Mouse (Mus musculus) retina, postnatal 1 day (tissue): ENCODE results near the gene Apex1.
"Not testable (repeated sequence)": the region's sequence is repeated elsewhere in the genome, so short reads cannot be mapped to it uniquely, and the experiment has no call there.

Experiments
- DNase-seq: peaks from one replicate; pipeline ENCODE4 v3.0.0-alpha.2; 2012

The Apex1 gene

DNA sequence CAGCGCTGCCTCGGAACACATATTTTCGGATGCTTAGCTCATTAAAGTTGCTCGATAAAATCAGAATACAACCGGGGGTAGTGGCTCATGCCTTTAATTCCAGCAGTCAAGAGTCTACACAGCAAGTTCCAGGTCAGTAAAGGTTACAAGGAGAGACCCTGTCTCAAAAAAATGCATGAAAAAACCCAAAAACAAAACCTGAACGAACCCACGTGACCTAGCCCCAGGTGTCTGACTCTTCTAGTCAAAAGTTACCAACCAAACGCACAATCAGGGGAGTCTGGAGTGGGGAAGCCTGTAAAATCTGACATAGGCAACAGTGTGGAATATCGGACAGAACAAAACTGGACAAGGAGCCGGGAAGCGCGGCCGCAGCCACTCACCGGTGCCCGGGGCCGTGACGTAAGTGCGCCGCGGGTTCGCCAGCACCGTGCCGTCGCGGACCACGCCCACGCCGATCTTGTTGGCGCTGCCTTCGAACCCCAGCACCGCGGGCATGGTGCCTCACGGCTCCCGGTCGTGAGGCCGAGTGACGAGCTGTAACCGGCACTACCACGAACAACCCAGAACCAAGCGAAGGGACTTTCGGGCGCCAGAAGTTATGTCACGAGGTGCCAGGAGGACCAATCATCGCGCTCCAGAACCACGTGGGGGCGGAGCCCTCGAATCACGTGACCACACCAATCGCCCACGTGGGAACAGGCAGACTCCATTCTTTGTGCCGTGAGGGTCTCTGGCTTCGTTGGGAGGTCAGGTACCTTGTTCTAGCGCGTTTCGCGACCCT lies at the start of gene Apex1, which contains the start of gene Osgep:
Gene Apex1, plus strand, starts transcription at position 688 of the 784 bp plus-strand sequence.
Gene Osgep, minus strand, starts transcription at position 613 of the 784 bp plus-strand sequence.
- DNase-seq: peak; percentile 98

DNA sequence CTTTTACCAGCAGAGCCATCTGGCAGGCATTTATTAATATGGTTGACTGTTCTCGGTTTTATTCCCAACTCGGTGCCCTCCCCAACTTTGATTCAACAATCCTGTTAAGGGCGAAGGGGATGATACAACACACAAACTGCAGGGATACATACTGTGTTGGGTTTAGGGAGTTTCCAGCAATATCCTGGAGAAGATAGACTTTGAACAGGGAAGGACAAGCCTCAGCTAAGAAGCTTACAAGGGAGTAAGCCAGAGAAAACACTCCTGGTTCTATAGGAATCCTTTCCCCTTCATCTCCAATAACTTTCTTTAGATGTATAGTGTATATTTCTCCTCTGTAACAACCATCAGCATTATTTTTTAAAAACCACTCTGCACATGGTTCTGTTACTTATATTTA lies 49.6 kb upstream of the Apex1 start:
- no peak for DNase-seq

DNA sequence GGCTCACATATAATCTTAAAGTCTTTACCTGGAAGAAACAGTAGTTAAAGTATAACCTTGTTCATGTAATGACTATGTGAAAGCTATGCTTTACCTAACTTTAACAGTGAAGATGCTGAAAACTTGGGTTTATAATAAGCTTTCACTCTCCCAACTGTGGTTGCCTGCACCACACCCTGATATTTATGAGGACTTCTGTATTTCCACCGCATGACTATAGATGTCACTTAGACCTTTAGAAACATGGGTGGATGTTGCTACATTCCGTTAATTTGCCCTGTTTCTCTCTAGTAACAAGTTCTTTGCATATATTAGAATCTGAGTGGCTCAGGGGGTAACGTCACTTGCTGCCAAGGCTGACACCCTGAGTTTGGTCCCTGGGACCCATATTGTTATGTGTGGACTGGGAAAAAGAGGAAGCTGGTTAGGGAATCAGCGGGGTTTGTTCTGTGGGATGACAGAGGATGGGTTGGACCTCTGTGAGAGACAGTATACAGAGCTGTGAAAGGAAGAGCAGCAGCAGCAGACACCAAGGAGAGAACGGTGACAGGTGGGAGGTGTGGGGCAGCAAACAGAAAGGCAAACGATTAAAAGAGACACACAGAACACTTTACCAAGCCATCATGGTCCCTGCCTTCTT lies 49.1 kb upstream of the Apex1 start:
- DNase-seq: no peak

DNA sequence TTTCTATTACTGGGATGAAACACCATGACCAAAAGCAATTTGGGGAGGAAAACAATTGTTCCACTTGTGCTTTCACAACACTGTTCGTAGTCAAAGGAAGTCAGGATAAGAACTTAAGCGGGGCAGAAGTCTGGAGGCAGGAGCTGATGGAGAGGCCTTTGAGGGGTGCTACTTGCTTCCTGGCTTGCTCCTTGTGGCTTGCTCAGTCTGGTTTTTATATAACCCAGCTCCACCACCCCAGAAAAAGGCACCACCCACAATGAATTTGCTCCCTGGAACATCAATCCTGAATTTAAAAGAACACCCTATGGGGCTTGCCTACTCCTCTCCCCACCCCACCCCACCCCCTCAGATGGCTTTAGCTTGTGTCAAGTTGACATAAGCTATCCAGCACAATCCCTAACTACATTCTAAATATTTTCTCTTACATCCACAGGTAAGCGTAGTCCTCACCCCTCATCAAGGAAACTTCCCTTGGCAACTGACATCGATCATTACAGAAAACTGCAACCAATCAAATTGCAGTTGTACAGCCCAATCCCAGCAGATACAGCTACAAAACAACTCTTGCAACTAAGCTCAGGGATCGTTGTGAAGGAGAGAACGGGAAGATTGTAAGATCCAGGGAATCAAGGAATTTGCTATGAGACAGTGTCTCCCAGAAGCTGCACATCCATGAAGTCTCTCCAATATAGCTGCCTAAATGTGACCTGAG lies 48.4 kb upstream of the Apex1 start:
- DNase-seq: no peak

- no peak for DNase-seq
These were observed 33.1 kb upstream of the Apex1 start for GRCm38 (mm10) chr14:50891621-50892020.

DNA sequence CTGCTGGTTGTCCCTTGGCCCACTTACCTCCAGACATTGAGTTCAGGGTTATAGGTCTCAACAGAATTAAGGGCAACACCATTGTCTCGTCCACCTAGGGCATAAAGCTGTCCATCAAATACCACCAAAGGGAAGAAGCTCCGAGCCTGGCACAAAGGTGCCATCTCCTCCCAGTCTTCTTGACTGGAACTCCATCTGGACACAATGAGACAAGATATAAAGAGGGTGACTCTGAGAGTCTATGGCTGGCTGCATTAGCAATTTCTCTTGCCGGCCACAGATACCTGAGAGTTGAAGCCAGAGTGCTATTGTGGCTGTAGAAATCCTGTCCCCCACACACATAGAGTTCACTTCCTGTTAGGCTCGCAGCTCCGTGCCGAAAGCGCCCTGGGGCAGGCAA lies 32.7 kb upstream of the Apex1 start:
- DNase-seq: no peak

DNA sequence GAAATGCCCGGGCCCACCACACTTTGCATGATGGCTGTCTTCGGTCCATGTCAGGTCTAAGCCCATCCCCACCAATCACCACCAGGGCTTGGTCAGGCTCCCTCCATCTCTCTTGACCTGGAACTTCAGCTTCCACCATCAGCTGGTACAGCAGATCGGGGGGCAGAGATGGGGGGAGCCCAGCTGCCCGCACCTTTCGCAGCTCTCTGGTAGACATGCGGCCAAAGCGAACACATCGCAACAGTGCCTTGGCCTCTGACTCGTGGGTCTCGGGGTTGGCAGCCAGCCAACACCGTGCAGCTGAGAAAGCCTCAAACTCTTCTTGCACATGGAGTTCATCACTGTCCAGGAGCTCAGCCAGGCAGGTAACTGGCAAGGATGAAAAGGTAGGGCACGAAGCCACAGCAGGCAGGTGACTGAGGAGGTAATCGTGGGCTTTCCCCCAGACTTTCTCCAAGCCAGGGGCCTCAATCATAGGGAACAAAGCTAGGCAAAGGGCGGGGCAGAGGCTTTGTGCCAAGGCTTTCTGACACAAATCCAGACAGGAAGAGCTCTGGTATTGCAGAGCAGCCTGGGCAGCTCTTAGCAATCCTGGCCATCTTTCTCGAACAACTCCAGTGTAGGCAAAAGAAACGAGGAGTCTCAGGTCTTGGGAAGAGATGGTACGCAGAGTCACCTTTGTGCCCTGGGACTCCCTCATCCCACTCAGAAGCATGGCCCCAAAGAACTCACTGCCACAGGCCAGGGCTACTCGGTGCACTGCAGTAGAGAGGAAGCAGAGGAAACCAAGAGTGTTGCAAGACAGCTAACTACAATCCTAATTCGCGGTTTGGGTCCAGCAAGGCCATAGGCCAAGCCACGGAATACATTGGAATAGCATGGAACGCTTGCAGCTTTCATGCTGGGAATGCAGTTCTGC lies 32.0 kb upstream of the Apex1 start:
- no peak for DNase-seq

GRCm38 (mm10) chr14:50895407-50895806 lies 29.4 kb upstream of the Apex1 start:
- DNase-seq: no peak

- peak; percentile 65 for DNase-seq
These were observed 28.6 kb upstream of the Apex1 start for GRCm38 (mm10) chr14:50895985-50896746.

DNA sequence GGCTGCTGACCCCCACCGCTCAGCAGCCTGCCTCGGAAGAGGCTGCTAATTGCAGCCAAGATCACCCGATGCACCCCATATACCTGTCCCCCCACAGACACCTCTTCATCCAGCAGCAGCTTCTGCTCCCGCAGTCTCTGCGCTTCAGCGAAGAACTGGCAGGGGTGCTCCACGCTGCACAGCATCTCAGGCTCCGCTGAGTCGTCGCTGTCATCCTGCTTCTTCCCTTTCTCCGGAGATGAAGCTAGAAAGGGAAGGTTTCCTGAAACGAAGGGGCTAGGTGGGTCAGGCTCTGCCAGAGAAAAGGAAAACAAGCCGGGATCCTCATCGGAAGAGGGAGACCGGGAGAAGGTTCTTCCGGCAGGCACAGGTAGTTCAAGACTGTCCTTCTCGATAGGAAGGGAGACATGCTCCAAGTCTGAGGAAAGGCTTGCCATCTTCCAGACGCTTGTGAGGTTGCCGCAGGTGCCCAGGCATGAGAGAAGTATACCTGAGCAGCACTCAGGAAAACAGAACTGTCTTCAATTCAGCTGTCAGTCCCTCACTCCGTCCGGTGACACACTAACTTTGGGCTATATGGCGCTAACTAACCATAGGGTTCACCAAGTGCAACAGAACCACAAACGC lies 27.9 kb upstream of the Apex1 start:
- DNase-seq: peak; percentile 52

DNA sequence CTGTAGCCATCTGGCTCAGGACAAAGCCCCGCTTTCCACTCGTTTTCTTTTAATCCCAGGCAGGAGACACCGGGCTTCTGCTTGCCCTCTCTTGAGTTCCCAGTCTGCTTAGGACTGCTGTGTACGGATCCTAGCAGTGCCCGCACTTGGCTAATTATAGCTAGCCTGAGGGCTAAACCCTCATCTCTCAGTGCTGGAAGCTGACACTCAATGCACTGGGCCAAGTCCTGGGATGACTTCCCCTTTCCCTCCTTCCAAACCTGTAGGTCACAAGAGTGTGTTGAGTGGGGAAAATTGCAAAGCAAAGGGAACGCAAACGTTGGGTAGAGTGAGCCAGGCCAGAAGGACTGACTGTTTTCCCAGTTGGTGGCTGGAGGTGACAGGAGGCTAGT lies 27.4 kb upstream of the Apex1 start, which contains the start of gene Klhl33:
Gene Klhl33, minus strand, starts transcription at position 134 of the 392 bp plus-strand sequence.
- DNase-seq: peak; percentile 44

DNA sequence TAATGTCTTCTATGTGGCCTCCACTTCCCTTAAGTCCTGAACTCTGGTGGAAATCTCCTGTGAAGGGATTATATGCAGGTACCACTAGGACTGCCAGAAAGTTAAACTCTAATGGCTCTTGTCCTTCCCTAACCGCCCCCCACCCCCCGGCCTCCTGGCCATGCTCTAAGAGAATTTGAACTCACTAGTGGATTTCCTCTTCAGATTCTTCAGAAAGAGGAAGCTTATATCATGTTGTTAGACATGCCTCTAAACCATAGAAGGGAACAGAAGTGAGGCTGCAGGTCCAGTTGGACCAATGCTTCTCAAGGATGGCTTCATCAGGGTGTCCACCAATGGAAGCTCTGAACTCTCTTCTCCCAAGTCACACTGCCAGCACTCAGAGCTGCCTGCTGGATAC lies 26.8 kb upstream of the Apex1 start:
- not testable (repeated sequence) for DNase-seq

DNA sequence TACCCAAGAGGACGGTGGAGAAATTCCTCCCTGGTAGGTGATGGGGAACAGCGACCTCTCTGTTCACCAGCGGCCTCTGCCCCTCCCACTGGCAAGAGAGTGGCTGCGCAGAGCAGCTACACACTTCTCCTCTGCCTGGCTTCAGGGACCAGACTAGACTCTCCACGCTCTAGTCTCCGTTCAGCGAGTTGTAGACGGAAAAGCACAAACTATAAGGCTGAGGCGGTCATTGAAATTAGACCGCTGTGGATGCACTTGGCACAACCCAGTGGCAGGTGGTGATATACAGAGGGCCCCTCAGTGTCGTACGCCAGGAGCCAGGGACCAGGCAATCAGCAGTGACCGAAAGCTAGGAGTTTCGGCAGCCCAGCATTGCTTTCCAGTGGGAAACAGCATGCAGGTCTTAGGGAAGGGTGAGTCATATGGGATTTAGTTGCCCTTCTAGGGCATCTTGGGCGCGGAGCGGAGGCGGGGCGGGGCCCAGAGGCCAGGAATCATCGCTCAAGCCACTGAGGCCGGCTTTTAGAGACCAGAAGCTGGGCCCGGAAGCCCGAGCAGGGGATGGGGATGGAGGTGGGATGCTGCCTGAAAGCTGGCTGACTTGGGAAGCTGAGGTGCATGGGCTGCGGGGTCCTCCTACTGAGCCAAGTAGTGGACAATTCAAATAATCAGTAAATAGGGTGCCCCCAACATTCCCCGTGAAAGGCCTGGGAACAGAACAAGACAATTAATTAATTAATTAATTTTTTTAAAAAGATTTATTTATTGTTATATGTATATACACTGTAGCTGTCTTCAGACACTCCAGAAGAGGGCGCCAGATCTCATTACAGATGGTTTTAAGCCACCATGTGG lies 20.6 kb upstream of the Apex1 start:
- peak; percentile 77 for DNase-seq

- no peak for DNase-seq
These were observed 20.0 kb upstream of the Apex1 start for GRCm38 (mm10) chr14:50904828-50905129.

DNA sequence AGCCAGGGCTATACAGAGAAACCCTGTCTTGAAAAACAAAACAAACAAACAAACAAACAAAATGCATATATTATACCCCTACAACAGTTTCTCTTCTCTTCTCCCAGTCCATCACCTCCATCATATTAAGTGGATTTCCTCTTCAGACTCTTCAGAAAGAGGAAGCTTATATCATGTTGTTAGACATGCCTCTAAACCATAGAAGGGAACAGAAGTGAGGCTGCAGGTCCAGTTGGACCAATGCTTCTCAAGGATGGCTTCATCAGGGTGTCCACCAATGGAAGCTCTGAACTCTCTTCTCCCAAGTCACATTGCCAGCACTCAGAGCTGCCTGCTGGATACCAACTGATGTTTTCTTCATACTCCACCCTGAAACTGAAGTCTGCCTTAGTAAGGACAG lies 19.4 kb upstream of the Apex1 start:
- DNase-seq: not testable (repeated sequence)

DNA sequence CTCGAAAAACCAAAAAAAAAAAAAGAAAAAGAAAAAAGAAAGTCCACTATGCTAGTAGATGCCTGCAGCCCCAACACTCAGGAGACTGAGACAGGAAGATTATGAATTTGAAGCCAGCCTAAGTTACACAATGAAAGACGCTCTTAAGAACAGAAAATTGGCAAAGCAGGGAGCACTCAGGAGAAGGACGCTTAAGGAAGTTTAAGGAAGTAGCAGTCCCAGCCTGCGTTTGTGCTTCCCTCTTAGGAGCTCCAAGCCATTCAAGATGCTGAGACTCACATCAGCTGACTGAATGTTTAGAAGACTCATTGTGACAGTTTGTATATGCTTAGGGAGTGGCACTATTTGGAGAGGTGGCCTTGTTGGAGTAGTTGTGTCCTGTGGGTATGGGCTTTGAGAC lies 16.6 kb upstream of the Apex1 start:
- no peak for DNase-seq

DNA sequence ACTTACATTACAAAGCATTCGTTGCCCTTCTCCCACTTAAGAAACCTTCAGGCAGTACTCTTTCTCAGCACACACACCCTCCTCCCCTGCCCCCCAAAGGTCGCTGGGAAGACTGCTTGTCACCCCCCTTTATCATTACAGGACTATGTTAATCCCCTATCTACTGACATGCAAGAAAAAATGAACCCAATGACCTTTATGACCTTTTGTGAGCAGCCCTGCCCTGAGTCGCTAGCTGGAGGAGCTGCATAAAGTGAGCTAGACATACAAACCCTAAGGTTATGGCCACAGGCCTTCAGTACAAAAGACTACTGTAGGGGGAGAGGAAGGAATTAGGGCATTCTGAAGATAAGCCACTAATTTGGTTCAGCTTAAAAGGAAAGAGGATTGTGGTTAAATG lies 13.4 kb upstream of the Apex1 start:
- peak; percentile 34 for DNase-seq

DNA sequence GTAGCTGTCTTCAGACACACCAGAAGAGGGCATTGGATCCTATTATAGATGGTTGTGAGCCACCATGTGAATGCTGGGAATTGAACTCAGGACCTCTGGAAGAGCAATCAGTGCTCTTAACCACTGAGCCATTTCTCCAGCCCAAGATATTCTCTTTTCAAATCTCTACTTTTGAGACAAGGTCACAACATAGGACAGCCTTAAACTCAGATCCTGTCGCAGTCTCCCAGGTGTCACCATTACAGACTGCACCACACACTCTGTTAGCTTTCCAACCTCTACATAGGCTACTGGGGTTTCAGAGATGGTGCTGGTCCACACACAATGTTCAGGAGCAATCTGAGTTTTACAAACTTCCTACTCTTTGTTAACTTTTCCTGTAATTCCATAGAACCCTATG lies 1.3 kb upstream of the Apex1 start:
- DNase-seq: not testable (repeated sequence)

GRCm38 (mm10) chr14:50925111-50925920 lies 548 bp downstream of the Apex1 start:
- DNase-seq: no peak

- DNase-seq: no peak
These were observed 2.6 kb downstream of the Apex1 start for GRCm38 (mm10) chr14:50927366-50927765.
